Mouse (Mus musculus): ENCODE data around the gene Otop2. TPM values are rescaled to one million over a fixed set of nuclear protein-coding genes. Genes with fewer than 3 reads are reported as not detected.
A peak's percentile ranks its signal among the peaks of the same experiment; 100 is the strongest.

The Otop2 gene
- total RNA-seq, 2 experiments from 2014 or later: 0.38 TPM; not detected in 1

- intact Hi-C loops (cut with DNase I): no loop called here
- no peak for DNase-seq (ENCODE audit: low spot score in 2 of 2)
These were observed 64.4 kb downstream of the Otop2 start for GRCm38 (mm10) chr11:115371354-115371753.

GRCm38 (mm10) chr11:115372015-115372414 lies 65.1 kb downstream of the Otop2 start:
- DNase-seq (ENCODE audit: low spot score in 2 of 2): no peak
- intact Hi-C loops (cut with DNase I): no loop called here

- intact Hi-C loops (cut with DNase I): no loop called here
- DNase-seq (ENCODE audit: low spot score in 2 of 2): no peak
These were observed 65.8 kb downstream of the Otop2 start for GRCm38 (mm10) chr11:115372737-115373136.

- intact Hi-C loops (cut with DNase I): no loop called here
- DNase-seq (ENCODE audit: low spot score in 2 of 2): peak; percentile 62 to 83
These were observed 67.1 kb downstream of the Otop2 start for GRCm38 (mm10) chr11:115373805-115374694.

- intact Hi-C loops (cut with DNase I): no loop called here
- DNase-seq (ENCODE audit: low spot score in 2 of 2): peak; percentile 47 to 65
These were observed 67.9 kb downstream of the Otop2 start for GRCm38 (mm10) chr11:115374695-115375425.

- intact Hi-C loops (cut with DNase I): no loop called here
- no peak for DNase-seq (ENCODE audit: low spot score in 2 of 2)
These were observed 69.8 kb downstream of the Otop2 start for GRCm38 (mm10) chr11:115376722-115377121.

GRCm38 (mm10) chr11:115377254-115377653 lies 70.3 kb downstream of the Otop2 start:
- intact Hi-C loops (cut with DNase I): no loop called here
- DNase-seq (ENCODE audit: low spot score in 2 of 2): no peak

GRCm38 (mm10) chr11:115377854-115378253 lies 70.9 kb downstream of the Otop2 start:
- DNase-seq (ENCODE audit: low spot score in 2 of 2): no peak
- intact Hi-C loops (cut with DNase I): no loop called here

GRCm38 (mm10) chr11:115381276-115381675 lies 74.3 kb downstream of the Otop2 start:
- no peak for DNase-seq (ENCODE audit: low spot score in 2 of 2)
- intact Hi-C loops (cut with DNase I): no loop called here

Other genes with a start within 250 kb of the Otop2 start
- not detected for gene Cd300e, start 245.0 kb upstream of the Otop2 start, total RNA-seq (2021)
- gene Rab37, start 215.7 kb upstream of the Otop2 start, total RNA-seq (2021): under 1 TPM; 0.47 to 0.48 TPM
- under 1 TPM; 0.59 to 0.62 TPM for gene Cd300lf, start 173.2 kb upstream of the Otop2 start, total RNA-seq (2021)
- gene Slc9a3r1, start 143.8 kb upstream of the Otop2 start, total RNA-seq (2021): 10 to 100 TPM; 76.2 to 83.0 TPM
- gene Tmem104, start 119.7 kb upstream of the Otop2 start, total RNA-seq (2021): 10 to 100 TPM; 15.1 to 18.7 TPM
- gene Nat9, start 119.3 kb upstream of the Otop2 start, total RNA-seq (2021): 10 to 100 TPM; 16.1 to 16.3 TPM
- 10 to 100 TPM; 39.9 TPM for gene Grin2c, start 39.9 kb upstream of the Otop2 start, total RNA-seq (2021)
- gene Fdxr, start 30.1 kb upstream of the Otop2 start, total RNA-seq (2021): 10 to 100 TPM; 19.6 to 20.8 TPM
- 1 to 10 TPM; 7.2 to 7.5 TPM for gene Fads6, start 9.5 kb upstream of the Otop2 start, total RNA-seq (2021)
- gene Ush1g, start 14.9 kb downstream of the Otop2 start, total RNA-seq (2021): under 1 TPM; 0.33 to 0.44 TPM
- not detected for gene Otop3, start 27.6 kb downstream of the Otop2 start, total RNA-seq (2021)
- 100 to 1,000 TPM in 1 of 2 experiments, 10 to 100 TPM in 1; 98.7 to 101 TPM for gene Hid1, start 60.6 kb downstream of the Otop2 start, total RNA-seq (2021)
- gene Cdr2l, start 74.8 kb downstream of the Otop2 start, total RNA-seq (2021): 10 to 100 TPM; 15.4 to 17.0 TPM
- 100 to 1,000 TPM; 101 to 112 TPM for gene Mrpl58, start 96.6 kb downstream of the Otop2 start, total RNA-seq (2021)
- gene Atp5h, start 112.8 kb downstream of the Otop2 start, total RNA-seq (2021): 100 to 1,000 TPM; 423 to 448 TPM
- gene Kctd2, start 113.0 kb downstream of the Otop2 start, total RNA-seq (2021): 10 to 100 TPM; 65.5 to 66.2 TPM
- not detected for gene Trim80, start 133.4 kb downstream of the Otop2 start, total RNA-seq (2021)
- gene Slc16a5, start 155.3 kb downstream of the Otop2 start, total RNA-seq (2021): under 1 TPM in 1 of 2 experiments, not detected in 1; 0.15 TPM
- 10 to 100 TPM in 1 of 2 experiments, 1 to 10 TPM in 1; 9.7 to 10.1 TPM for gene Armc7, start 168.5 kb downstream of the Otop2 start, total RNA-seq (2021)
- 10 to 100 TPM; 75.9 TPM for gene Nt5c, start 184.7 kb downstream of the Otop2 start, total RNA-seq (2021)
- gene Jpt1, start 207.2 kb downstream of the Otop2 start, total RNA-seq (2021): 100 to 1,000 TPM; 206 TPM
- gene Sumo2, start 229.1 kb downstream of the Otop2 start, total RNA-seq (2021): 100 to 1,000 TPM; 338 to 354 TPM

All from left cerebral cortex, postnatal 14 days (tissue).